Mouse (Mus musculus) gastrocnemius, postnatal 4 days (tissue): ENCODE measurements around the gene Rnf111. TPM values are rescaled to one million over a fixed set of nuclear protein-coding genes. Genes with fewer than 3 reads are reported as not detected.
A peak's percentile ranks its signal among the peaks of the same experiment; 100 is the strongest.
"Not testable (repeated sequence)": the region's sequence is repeated elsewhere in the genome, so short reads cannot be mapped to it uniquely, and the experiment has no call there.

ENCODE experiments used
- DNase-seq, 2 experiments: peaks; one replicate each; pipeline ENCODE4 v3.0.0; 2021 to 2022; ENCODE audit warnings: low spot score in 2 of 2, mixed read lengths in 2 of 2
- total RNA-seq, 2 experiments: library from RNA; stranded (reverse); gene quantifications; 2 replicates each; pipeline ENCODE4 v1.2.3; 2021

Gene Rnf111
- total RNA-seq, 2 experiments from 2014 or later, result 24.7 to 26.6 TPM

- DNase-seq, result no peak
These were observed 1.1 kb downstream of the Rnf111 start for GRCm38 (mm10) chr9:70502284-70503014.

GRCm38 (mm10) chr9:70496990-70497389 is 6.5 kb downstream of the Rnf111 start:
- no peak for DNase-seq

- no peak for DNase-seq
These were observed 10.5 kb downstream of the Rnf111 start for GRCm38 (mm10) chr9:70493038-70493437.

- DNase-seq, result no peak
These were observed 12.3 kb downstream of the Rnf111 start for GRCm38 (mm10) chr9:70491176-70491575.

- DNase-seq, result no peak
These were observed 16.1 kb downstream of the Rnf111 start for GRCm38 (mm10) chr9:70487401-70487800.

- DNase-seq, result no peak
These were observed 17.7 kb downstream of the Rnf111 start for GRCm38 (mm10) chr9:70485840-70486239.

- no peak for DNase-seq
These were observed 20.0 kb downstream of the Rnf111 start for GRCm38 (mm10) chr9:70483495-70483894.

GRCm38 (mm10) chr9:70481872-70482271 is 21.7 kb downstream of the Rnf111 start:
- no peak for DNase-seq

- DNase-seq, result no peak
These were observed 26.3 kb downstream of the Rnf111 start for GRCm38 (mm10) chr9:70477229-70477628.

- DNase-seq, result no peak
These were observed 27.7 kb downstream of the Rnf111 start for GRCm38 (mm10) chr9:70475777-70476270.

- DNase-seq, result no peak
These were observed 30.1 kb downstream of the Rnf111 start for GRCm38 (mm10) chr9:70473400-70473799.

- not testable (repeated sequence) for DNase-seq
These were observed 40.4 kb downstream of the Rnf111 start for GRCm38 (mm10) chr9:70463091-70463490.

- no peak for DNase-seq
These were observed 51.2 kb downstream of the Rnf111 start for GRCm38 (mm10) chr9:70452371-70452770.

- no peak for DNase-seq
These were observed 54.5 kb downstream of the Rnf111 start for GRCm38 (mm10) chr9:70449072-70449471.

- no peak for DNase-seq
These were observed 63.6 kb downstream of the Rnf111 start for GRCm38 (mm10) chr9:70439959-70440358.

- no peak for DNase-seq
These were observed 80.9 kb downstream of the Rnf111 start for GRCm38 (mm10) chr9:70422661-70423060.

GRCm38 (mm10) chr9:70421257-70422056 is 82.1 kb downstream of the Rnf111 start, which contains the start of gene Ccnb2:
Gene Ccnb2, minus strand, starts transcription at chr9:70421547.
- peak; percentile 72 to 89 for DNase-seq

GRCm38 (mm10) chr9:70416412-70416811 is 87.1 kb downstream of the Rnf111 start:
- no peak for DNase-seq

- DNase-seq, result no peak
These were observed 90.5 kb downstream of the Rnf111 start for GRCm38 (mm10) chr9:70413038-70413437.

GRCm38 (mm10) chr9:70410668-70411067 is 92.9 kb downstream of the Rnf111 start:
- no peak for DNase-seq

- DNase-seq, result no peak
These were observed 93.8 kb downstream of the Rnf111 start for GRCm38 (mm10) chr9:70409743-70410142.

- no peak for DNase-seq
These were observed 94.7 kb downstream of the Rnf111 start for GRCm38 (mm10) chr9:70408791-70409190.
